Comparison of ENCODE assay signal across 8 mouse cellular contexts in the genomic region with DNA sequence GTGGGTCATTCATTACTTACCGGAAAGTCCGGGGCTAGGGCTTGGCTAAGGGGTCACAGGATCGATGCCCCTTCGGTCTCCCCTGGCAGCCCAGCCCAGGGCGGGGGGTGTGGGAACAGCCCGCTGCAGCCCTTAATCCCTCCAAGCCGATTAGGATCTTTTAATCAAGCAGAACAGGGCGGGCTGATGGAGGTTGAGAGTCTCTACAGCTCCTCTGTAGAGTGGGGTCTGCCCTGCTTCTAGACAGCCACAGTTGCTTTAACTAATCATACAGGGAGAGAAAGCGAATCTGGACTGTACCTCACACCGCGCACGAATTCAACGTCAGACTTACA. TPM values are rescaled to one million over a fixed set of nuclear protein-coding genes. Genes with fewer than 3 reads are reported as not detected.
A peak's percentile ranks its signal among the peaks of the same experiment; 100 is the strongest.
DNase-seq lines count a peak whose midpoint lies in the region; ATAC-seq and TF ChIP-seq lines count a peak whose summit lies in the region.

A gene (minus strand): TSS at position 111 of the 335 bp plus-strand sequence.

- no peaks in the 10 kb centered on the region for H3K4me1 ChIP-seq in kidney, adult 2 months (ENCODE audit: control insufficient read depth, insufficient read depth, low read length)
- peaks cover 24% of the 10 kb centered on the region for H3K4me1 ChIP-seq in embryonic facial prominence, embryonic 10.5 days
- no peaks in the 10 kb centered on the region for H3K4me1 ChIP-seq in hindbrain, postnatal 0 days (ENCODE audit: insufficient read depth, low read length)
- no peaks in the 10 kb centered on the region for H3K4me1 ChIP-seq in midbrain, postnatal 0 days (ENCODE audit: insufficient read depth, low read length)

- ATAC-seq in hindbrain, postnatal 0 days = no peak
- no peak for ATAC-seq in midbrain, postnatal 0 days (ENCODE audit: low FRiP score)

- no peak for TF ChIP-seq CTCF in kidney, adult 2 months (conservative IDR thresholded peaks at IDR 0.05; ENCODE audit: insufficient read depth, insufficient read length, low read depth, low read length)
- TF ChIP-seq CTCF in hindbrain, postnatal 0 days (IDR thresholded peaks at IDR 0.05; ENCODE audit: low read depth) = no peak
- no peak for TF ChIP-seq CTCF in midbrain, postnatal 0 days (IDR thresholded peaks at IDR 0.05)

- H3K27ac ChIP-seq in kidney, adult 2 months (ENCODE audit: insufficient read depth, low read depth, low read length) = no peak within 1 kb of the TSS
- peak within 1 kb of the TSS; percentile 61 for H3K27ac ChIP-seq in embryonic facial prominence, embryonic 10.5 days (replicated peaks)
- peak within 1 kb of the TSS; percentile 65 for H3K27ac ChIP-seq in hindbrain, postnatal 0 days
- peak within 1 kb of the TSS; percentile 79 for H3K27ac ChIP-seq in midbrain, postnatal 0 days (ENCODE audit: low read depth, low read length)

- no peak for TF ChIP-seq POLR2A in kidney, adult 2 months (IDR thresholded peaks at IDR 0.05; ENCODE audit: low read depth, low read length)

- peak within 1 kb of the TSS; percentile 58 for H3K4me2 ChIP-seq in hindbrain, postnatal 0 days (ENCODE audit: low read depth, low read length)
- peak within 1 kb of the TSS; percentile 71 for H3K4me2 ChIP-seq in midbrain, postnatal 0 days (ENCODE audit: low read depth, low read length, poor library complexity, severe bottlenecking)

- H3K27me3 ChIP-seq in kidney, adult 2 months (replicated peaks; ENCODE audit: control insufficient read depth, insufficient read depth, low read length) = no peaks in the 10 kb centered on the region
- peaks cover 68% of the 10 kb centered on the region for H3K27me3 ChIP-seq in embryonic facial prominence, embryonic 10.5 days (replicated peaks; ENCODE audit: low read depth, poor library complexity, severe bottlenecking)
- peaks cover 8% of the 10 kb centered on the region; the same call in 1 of the 2 replicates for H3K27me3 ChIP-seq in hindbrain, postnatal 0 days (ENCODE audit: insufficient read depth, low read length)
- H3K27me3 ChIP-seq in midbrain, postnatal 0 days (ENCODE audit: insufficient read depth, low read length) = no peaks in the 10 kb centered on the region

- no peak for DNase-seq in kidney, adult 2 months
- no peak for DNase-seq in kidney, postnatal 25 days
- DNase-seq in embryonic facial prominence, embryonic 10.5 days (ENCODE audit: low spot score) = no peak
- DNase-seq in hindbrain, postnatal 0 days (ENCODE audit: low spot score) = no peak
- no peak for DNase-seq in midbrain, postnatal 0 days (ENCODE audit: low spot score)
- DNase-seq in gastrocnemius, adult 8-10 months (ENCODE audit: low spot score in 2 of 2) = no peak
- DNase-seq in thymus, postnatal 0 days (ENCODE audit: low spot score) = no peak
- DNase-seq in layer of hippocampus, postnatal 10 days (ENCODE audit: low spot score in 2 of 2) = no peak

- H3K9ac ChIP-seq in hindbrain, postnatal 0 days (replicated peaks; ENCODE audit: low read length) = peak within 1 kb of the TSS; percentile 56
- H3K9ac ChIP-seq in midbrain, postnatal 0 days (replicated peaks; ENCODE audit: low read length, poor library complexity, severe bottlenecking) = peak within 1 kb of the TSS; percentile 69

- H3K9me3 ChIP-seq in embryonic facial prominence, embryonic 10.5 days = no peaks in the 10 kb centered on the region
- H3K9me3 ChIP-seq in hindbrain, postnatal 0 days (ENCODE audit: low read length) = no peaks in the 10 kb centered on the region
- no peaks in the 10 kb centered on the region for H3K9me3 ChIP-seq in midbrain, postnatal 0 days (ENCODE audit: low read length)

- H3K4me3 ChIP-seq in kidney, adult 2 months (ENCODE audit: insufficient read depth, low read depth, low read length) = peak within 1 kb of the TSS; percentile 49
- H3K4me3 ChIP-seq in embryonic facial prominence, embryonic 10.5 days = peak within 1 kb of the TSS; percentile 60
- peak within 1 kb of the TSS; percentile 42 for H3K4me3 ChIP-seq in hindbrain, postnatal 0 days (ENCODE audit: low read length)
- H3K4me3 ChIP-seq in midbrain, postnatal 0 days (ENCODE audit: low read depth, low read length) = peak within 1 kb of the TSS; percentile 50

- 54% methylated on average over 13 of the region's 13 CpGs for WGBS in kidney, adult 2 months
- 17% methylated on average over 13 of the region's 13 CpGs for WGBS in embryonic facial prominence, embryonic 10.5 days
- WGBS in hindbrain, postnatal 0 days = 30% methylated on average over 13 of the region's 13 CpGs
- WGBS in midbrain, postnatal 0 days = 12% methylated on average over 13 of the region's 13 CpGs

- H3K36me3 ChIP-seq in kidney, adult 2 months (ENCODE audit: control insufficient read depth, insufficient read depth, low read length) = no peaks in the 10 kb centered on the region
- H3K36me3 ChIP-seq in embryonic facial prominence, embryonic 10.5 days (replicated peaks) = no peaks in the 10 kb centered on the region
- no peaks in the 10 kb centered on the region for H3K36me3 ChIP-seq in hindbrain, postnatal 0 days (ENCODE audit: insufficient read depth, low read length)
- no peaks in the 10 kb centered on the region for H3K36me3 ChIP-seq in midbrain, postnatal 0 days (ENCODE audit: insufficient read depth, low read length)

RNA-seq across cellular contexts. Expression of the gene that starts here (rescaled TPM):
- polyA plus RNA-seq in kidney, adult 2 months (2012; rRNA removed) = 0.02 TPM in 1 of 2 replicates, not detected in the other
- polyA plus RNA-seq in embryonic facial prominence, embryonic 10.5 days (2016; fragmentation: Nextera tagmentation; extraction: Ambion mirVana) = not detected in 2 replicates
- 0.73 and 1.2 TPM in 2 replicates for total RNA-seq in hindbrain, postnatal 0 days (2014; rRNA removed)
- 0.52 and 0.61 TPM in 2 replicates for polyA plus RNA-seq in hindbrain, postnatal 0 days (2015; fragmentation: Nextera tagmentation; extraction: Ambion mirVana)
- total RNA-seq in midbrain, postnatal 0 days (2014; rRNA removed) = 1.3 and 1.4 TPM in 2 replicates
- polyA plus RNA-seq in midbrain, postnatal 0 days (2015; fragmentation: Nextera tagmentation; extraction: Ambion mirVana) = 0.97 and 1.0 TPM in 2 replicates
- total RNA-seq in gastrocnemius, adult 8-10 months (2022) = not detected
- polyA plus RNA-seq in thymus, postnatal 0 days (2015; fragmentation: Nextera tagmentation; extraction: Ambion mirVana) = not detected in 2 replicates
- total RNA-seq in layer of hippocampus, postnatal 10 days (2021) = under 1 TPM; 0.60 to 0.94 TPM
